Mouse (Mus musculus) layer of hippocampus, adult 2 months (tissue): ENCODE measurements around the gene Fbxl16. TPM values are rescaled to one million over a fixed set of nuclear protein-coding genes. Genes with fewer than 3 reads are reported as not detected.

Experiments used
- DNase-seq, 2 experiments: peaks; one replicate each; pipeline ENCODE4 v3.0.0; 2022; ENCODE audit warnings: low spot score in 2 of 2
- H3K27ac ChIP-seq: fragments of 200-600 bp; 2 replicates; pipeline ENCODE4 v1.8.1; 2022
- H3K4me3 ChIP-seq: fragments of 200-600 bp; 2 replicates; pipeline ENCODE4 v1.8.1; 2022; ENCODE audit warnings: mild to moderate bottlenecking
- CTCF ChIP-seq: fragments of 200-600 bp; conservative IDR thresholded peaks from 2 replicates; pipeline ENCODE4 v1.8.1; 2022; ENCODE audit warnings: antibody characterized with exemption, mild to moderate bottlenecking, moderate library complexity
- total RNA-seq, 2 experiments: library from RNA; stranded (reverse); gene quantifications; 2 replicates each; pipeline ENCODE4 v1.2.3; 2021

Fbxl16 gene
- total RNA-seq, 2 experiments from 2014 or later: 680 to 699 TPM

- Histone ChIP-seq H3K4me3 (no peak overlapping the region), H3K27ac (no peak overlapping the region)
- DNase-seq: no peak
- no peak for TF ChIP-seq CTCF
Observed at GRCm38 (mm10) chr17:25825311-25825710, 16.4 kb downstream of the Fbxl16 start.

- DNase-seq: no peak
- TF ChIP-seq CTCF: no peak
Observed at GRCm38 (mm10) chr17:25825984-25826570, 17.2 kb downstream of the Fbxl16 start.

GRCm38 (mm10) chr17:25827011-25827410 is 18.1 kb downstream of the Fbxl16 start:
- no peak for DNase-seq
- TF ChIP-seq CTCF: no peak
- Histone ChIP-seq H3K4me3 (no peak overlapping the region), H3K27ac (no peak overlapping the region)

More at GRCm38 (mm10) chr17:25825984-25826570, 17.2 kb downstream of the Fbxl16 start:
- H3K27ac ChIP-seq: no peak overlapping the region
- H3K4me3 ChIP-seq: no peak overlapping the region

- TF ChIP-seq CTCF: no peak
- Histone ChIP-seq H3K4me3 (no peak overlapping the region), H3K27ac (peak overlapping the region; percentile 93; the same call in 1 of the 2 replicates)
- DNase-seq: no peak
Observed at GRCm38 (mm10) chr17:25827546-25828222, 18.8 kb downstream of the Fbxl16 start.

- no peak for TF ChIP-seq CTCF
- H3K27ac ChIP-seq: peak overlapping the region; percentile 93
- peak overlapping the region; percentile 82 for H3K4me3 ChIP-seq
- no peak for DNase-seq
Observed at GRCm38 (mm10) chr17:25828223-25828594, 19.3 kb downstream of the Fbxl16 start.

GRCm38 (mm10) chr17:25828712-25829557 is 20.1 kb downstream of the Fbxl16 start, which contains the start of gene Jmjd8:
Gene Jmjd8, plus strand, starts transcription at chr17:25828867.
- DNase-seq: peak; percentile 79 to 81
- H3K27ac ChIP-seq: peak within 1 kb of the TSS; percentile 93
- peak; percentile 71 for TF ChIP-seq CTCF
- H3K4me3 ChIP-seq: peak within 1 kb of the TSS; percentile 82

GRCm38 (mm10) chr17:25829558-25830017 is 20.7 kb downstream of the Fbxl16 start:
- TF ChIP-seq CTCF: no peak
- no peak for DNase-seq
- Histone ChIP-seq H3K27ac (peak overlapping the region; percentile 93), H3K4me3 (peak overlapping the region; percentile 82)

- no peak for DNase-seq
- TF ChIP-seq CTCF: no peak
- Histone ChIP-seq H3K27ac (no peak overlapping the region), H3K4me3 (peak overlapping the region; percentile 82)
Observed at GRCm38 (mm10) chr17:25830200-25830753, 21.4 kb downstream of the Fbxl16 start.

- H3K4me3 ChIP-seq: peak overlapping the region; percentile 87
- H3K27ac ChIP-seq: 0 out of 2 replicates have a peak overlapping the region, but pooled peaks have one; percentile 99
- TF ChIP-seq CTCF: no peak
- DNase-seq: no peak
Observed at GRCm38 (mm10) chr17:25830806-25831431, 22.0 kb downstream of the Fbxl16 start.

GRCm38 (mm10) chr17:25831451-25832281 is 22.8 kb downstream of the Fbxl16 start:
- H3K4me3 ChIP-seq: peak overlapping the region; percentile 87
- DNase-seq: no peak
- TF ChIP-seq CTCF: no peak
- peak overlapping the region; percentile 99 for H3K27ac ChIP-seq

- no peak for TF ChIP-seq CTCF
- Histone ChIP-seq H3K4me3 (peak overlapping the region; percentile 87), H3K27ac (peak overlapping the region; percentile 99)
- peak; percentile 97 to 98 for DNase-seq
Observed at GRCm38 (mm10) chr17:25832436-25833290, 23.8 kb downstream of the Fbxl16 start.
